Mouse (Mus musculus): ENCODE measurements around the gene Hpf1. TPM values are rescaled to one million over a fixed set of nuclear protein-coding genes. Genes with fewer than 3 reads are reported as not detected.

The Hpf1 gene
- 37.7 TPM for total RNA-seq (2023)

DNA sequence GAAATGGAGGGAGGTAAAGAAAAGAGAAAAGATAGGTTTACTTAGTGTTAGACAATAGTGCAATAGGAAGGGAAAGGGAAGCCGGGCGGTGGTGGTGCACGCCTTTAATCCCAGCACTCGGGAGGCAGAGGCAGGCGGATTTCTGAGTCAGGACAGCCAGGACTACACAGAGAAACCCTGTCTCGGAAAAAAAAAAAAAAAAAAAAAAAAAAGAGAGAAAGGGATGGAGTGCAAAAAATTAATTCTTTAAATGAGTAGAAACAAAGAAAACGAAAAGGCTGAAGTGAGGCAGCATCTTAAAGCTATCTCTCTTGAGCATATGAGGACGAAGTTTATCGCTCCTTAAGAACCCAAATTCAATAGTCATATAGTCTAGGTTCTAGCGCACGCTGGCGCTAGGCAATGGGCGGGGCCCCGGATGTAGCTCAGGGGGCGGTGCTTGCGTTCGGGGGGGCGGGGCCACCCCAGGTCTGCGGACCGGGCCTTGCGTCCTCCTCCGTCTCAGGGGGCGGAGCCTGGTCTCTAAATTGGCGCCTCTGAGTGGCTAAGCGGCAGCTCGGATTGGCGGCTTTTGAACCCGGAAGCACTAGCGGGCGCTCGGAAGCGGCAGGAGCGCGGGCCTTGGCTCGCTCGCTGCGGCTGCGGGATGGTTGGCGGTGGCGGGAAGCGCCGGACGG is at the start of gene Hpf1:
Hpf1 (plus strand) TSS at position 576 of the 677 bp plus-strand sequence.

Other genes with a start within 250 kb of the Hpf1 start
- 41.8 TPM for gene Clcn3, start 92.9 kb downstream of the Hpf1 start, total RNA-seq (2023)
- 12.4 TPM for gene Nek1, start 102.8 kb downstream of the Hpf1 start, total RNA-seq (2023)

Data from CD4-positive naive resting alpha-beta T cell, adult 76 days (primary cell).